Mouse (Mus musculus) regulatory T cell (primary cell): ENCODE results near the gene Pdcd6.

Experiments
- in situ Hi-C: fragments of 300-600 bp; cut with MboI, MseI; formaldehyde crosslinking; loops from one replicate; pipeline ENCODE4 v1.15.1; 2025; ENCODE audit warnings: high pct_unique_total_duplicates

Pdcd6 gene

GRCm38 (mm10) chr13:74289646-74290045 lies 27.7 kb downstream of the Pdcd6 start:
- in situ Hi-C loops = loop anchor here (5.0 kb wide), 1 partner anchor 187 kb away; no protein-coding TSS in a partner anchor

GRCm38 (mm10) chr13:74282299-74282698 lies 35.1 kb downstream of the Pdcd6 start:
- in situ Hi-C loops = no loop called here

DNA sequence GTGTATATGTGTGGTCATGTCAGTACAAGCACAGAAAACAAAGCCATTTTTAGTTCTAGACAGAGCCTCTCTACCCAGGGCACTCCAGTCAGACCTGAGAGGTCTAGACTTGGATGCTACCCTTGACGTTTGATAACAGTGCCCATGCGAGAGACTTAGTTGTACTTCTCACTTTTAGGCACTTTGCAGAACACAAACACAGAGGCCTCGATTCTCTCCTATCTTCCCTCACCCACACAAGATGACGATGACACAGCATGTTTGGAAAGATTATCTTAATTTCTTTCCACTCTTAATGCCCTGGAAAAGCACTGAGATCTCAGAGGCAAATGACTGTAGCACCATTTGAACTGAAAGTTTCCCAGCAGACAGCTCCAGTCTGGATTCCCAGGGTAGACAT lies 41.7 kb downstream of the Pdcd6 start:
- in situ Hi-C loops = no loop called here

GRCm38 (mm10) chr13:74260231-74260992 lies 57.0 kb downstream of the Pdcd6 start:
- in situ Hi-C loops = no loop called here

- in situ Hi-C loops = no loop called here
These were observed 57.7 kb downstream of the Pdcd6 start for GRCm38 (mm10) chr13:74259460-74260230.
